26 mouse cellular contexts compared by ENCODE assay signal in the genomic region with DNA sequence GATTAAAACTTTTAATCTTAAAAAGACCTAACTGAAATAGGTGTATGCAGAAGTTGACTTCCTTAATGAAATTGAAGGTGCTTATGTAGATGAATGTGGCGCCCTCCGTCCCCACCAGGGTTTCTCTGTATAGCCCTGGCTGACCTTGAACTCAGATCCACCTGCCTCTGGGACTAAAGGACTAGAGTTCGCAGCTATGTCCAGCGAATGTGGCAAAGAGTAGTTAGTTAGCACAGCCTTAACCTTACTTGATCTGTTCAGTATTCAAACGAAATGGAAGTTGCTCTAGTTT.
"Had no signal": no experiment of that assay in that cellular context is flagged by ENCODE, and none has a peak within 500 bp of the region (broad histone marks: within the 10 kb centered on the region; RNA-seq: fewer than 3 reads in every experiment).

No protein-coding gene starts in this region.

- H3K4me3 ChIP-seq: layer of hippocampus, adult 2 months; left cerebral cortex, adult 2 months; limb, embryonic 12.5 days; limb, embryonic 15.5 days; megakaryocyte, embryonic 14.5 days; midbrain, embryonic 15.5 days; neural tube, embryonic 12.5 days; neural tube, embryonic 15.5 days had no signal

- H3K9ac ChIP-seq: limb, embryonic 12.5 days; limb, embryonic 15.5 days; liver, embryonic 14.5 days; liver, postnatal 0 days; lung, embryonic 14.5 days; midbrain, embryonic 15.5 days; neural tube, embryonic 12.5 days; neural tube, embryonic 15.5 days had no signal

- H3K27me3 ChIP-seq: limb, embryonic 12.5 days; limb, embryonic 15.5 days; megakaryocyte, embryonic 14.5 days; midbrain, embryonic 15.5 days; neural tube, embryonic 12.5 days; neural tube, embryonic 15.5 days had no signal

- ATAC-seq: liver, postnatal 0 days; lung, postnatal 0 days; midbrain, embryonic 15.5 days had no signal

- H3K27ac ChIP-seq: kidney, postnatal 0 days; layer of hippocampus, adult 2 months; left cerebral cortex, adult 2 months; limb, embryonic 12.5 days; limb, embryonic 15.5 days; liver, embryonic 14.5 days; macrophage; midbrain, embryonic 15.5 days; neural tube, embryonic 12.5 days; neural tube, embryonic 15.5 days; stomach, postnatal 0 days had no signal

- H3K9me3 ChIP-seq: limb, embryonic 12.5 days; limb, embryonic 15.5 days; megakaryocyte, embryonic 14.5 days; midbrain, embryonic 15.5 days; neural tube, embryonic 12.5 days; neural tube, embryonic 15.5 days had no signal

- DNase-seq: kidney, adult 2 months; kidney, postnatal 25 days; layer of hippocampus, adult 9-11 months; layer of hippocampus, postnatal 36 days; left cerebral cortex, postnatal 4 days; liver, postnatal 0 days; lung, embryonic 14.5 days; right cerebral cortex, adult 18-20 months; right cerebral cortex, postnatal 14 days; right cerebral cortex, postnatal 4 days; thymus, postnatal 25 days had no signal

- H3K36me3 ChIP-seq: midbrain, embryonic 15.5 days; neural tube, embryonic 12.5 days; neural tube, embryonic 15.5 days had no signal

- H3K4me2 ChIP-seq: limb, embryonic 12.5 days; limb, embryonic 15.5 days; liver, embryonic 11.5 days; lung, embryonic 14.5 days; midbrain, embryonic 11.5 days; midbrain, embryonic 15.5 days; neural tube, embryonic 12.5 days; neural tube, embryonic 15.5 days had no signal
